Mouse (Mus musculus): Measurements from ENCODE around the gene Mtrf1l.

- TF ChIP-seq POLR2A (IDR thresholded peaks at IDR 0.05; ENCODE audit: borderline replicate concordance, extremely low read depth, insufficient read depth, insufficient read length, poor library complexity, severe bottlenecking) = no peak
- peak; percentile 19; the same call in 1 of the 2 replicates for TF ChIP-seq CTCF (IDR thresholded peaks at IDR 0.05; ENCODE audit: borderline replicate concordance, extremely low read depth, insufficient read depth, insufficient read length)
These were observed 42.3 kb upstream of the Mtrf1l start for GRCm38 (mm10) chr10:5865996-5866395.

Measured in brain, embryonic 14.5 days (tissue).